Mouse (Mus musculus) embryonic facial prominence, embryonic 10.5 days (tissue): ENCODE measurements around the gene Sult2a3. TPM values are rescaled to one million over a fixed set of nuclear protein-coding genes. Genes with fewer than 3 reads are reported as not detected.
"Not testable (repeated sequence)": the region's sequence is repeated elsewhere in the genome, so short reads cannot be mapped to it uniquely, and the experiment has no call there.

Experiments
- DNase-seq: peaks from one replicate; pipeline ENCODE4 v3.0.0-alpha.2; 2017; ENCODE audit warnings: low spot score
- H3K27ac ChIP-seq: fragments of 300-500 bp; sonication (generic); replicated peaks from 2 replicates; pipeline ENCODE4 v1.5.1; 2016; ENCODE audit warnings: mild to moderate bottlenecking
- H3K27me3 ChIP-seq: fragments of 300-500 bp; sonication (generic); replicated peaks from 2 replicates; pipeline ENCODE4 v1.6.1; 2016; ENCODE audit warnings: low read depth, mild to moderate bottlenecking; ENCODE audit not compliant: poor library complexity, severe bottlenecking
- H3K36me3 ChIP-seq: fragments of 300-500 bp; sonication (generic); replicated peaks from 2 replicates; pipeline ENCODE4 v1.6.1; 2016; ENCODE audit warnings: mild to moderate bottlenecking, moderate library complexity
- H3K4me1 ChIP-seq: fragments of 300-500 bp; sonication (generic); 2 replicates; pipeline ENCODE4 v1.6.1; 2016
- H3K4me3 ChIP-seq: fragments of 300-500 bp; sonication (generic); 2 replicates; pipeline ENCODE4 v1.5.1; 2016; ENCODE audit warnings: mild to moderate bottlenecking, moderate library complexity
- H3K9me3 ChIP-seq: fragments of 300-500 bp; sonication (generic); 2 replicates; pipeline ENCODE4 v1.6.1; 2016; ENCODE audit warnings: mild to moderate bottlenecking
- WGBS: fragments of 180-500 bp; shearing (Covaris S2); methylation state at CpG from one replicate; pipeline ENCODE4 v1.1.7; 2016; 5-methylcytosine and 5-hydroxymethylcytosine counted together
- polyA plus RNA-seq: library from polyadenylated mRNA; unstranded; fragments of >200 nt; fragmentation: Nextera tagmentation; extraction: Ambion mirVana; gene quantifications from 2 replicates; pipeline ENCODE4 v1.2.1, GENCODE M21; 2016

The Sult2a3 gene
- polyA plus RNA-seq, result not detected in 2 replicates

GRCm38 (mm10) chr7:14122944-14123343 lies at the start of gene Sult2a3:
Sult2a3 (minus strand) TSS chr7:14123044.
- WGBS, result 82% methylated on average over 2 of the region's 2 CpGs

GRCm38 (mm10) chr7:14120436-14120835 lies 2.4 kb downstream of the Sult2a3 start:
- no peak overlapping the region for H3K27ac ChIP-seq
- no peaks in the 10 kb centered on the region for H3K27me3 ChIP-seq
- H3K36me3 ChIP-seq, result no peaks in the 10 kb centered on the region
- H3K4me1 ChIP-seq, result no peaks in the 10 kb centered on the region
- H3K9me3 ChIP-seq, result peaks cover 5% of the 10 kb centered on the region; the same call in 1 of the 2 replicates
- no peak for DNase-seq
- no peak overlapping the region for H3K4me3 ChIP-seq
- WGBS, result 81% methylated on average over 2 of the region's 2 CpGs

More at GRCm38 (mm10) chr7:14122944-14123343, at the start of gene Sult2a3:
- DNase-seq, result no peak
- H3K27ac ChIP-seq, result no peak within 1 kb of the TSS
- H3K36me3 ChIP-seq, result no peaks in the 10 kb centered on the region
- H3K4me1 ChIP-seq, result no peaks in the 10 kb centered on the region
- H3K4me3 ChIP-seq, result no peak within 1 kb of the TSS
- no peaks in the 10 kb centered on the region for H3K27me3 ChIP-seq
- H3K9me3 ChIP-seq, result peaks cover 5% of the 10 kb centered on the region; the same call in 1 of the 2 replicates

GRCm38 (mm10) chr7:14119865-14120264 lies 3.0 kb downstream of the Sult2a3 start:
- 73% methylated on average over 3 of the region's 3 CpGs for WGBS

GRCm38 (mm10) chr7:14116761-14117160 lies 6.1 kb downstream of the Sult2a3 start:
- WGBS, result 34% methylated on average over 1 of the region's 1 CpGs
- H3K9me3 ChIP-seq, result peaks cover 8% of the 10 kb centered on the region; the same call in 1 of the 2 replicates
- no peaks in the 10 kb centered on the region for H3K36me3 ChIP-seq
- H3K27ac ChIP-seq, result no peak overlapping the region
- no peak overlapping the region for H3K4me3 ChIP-seq
- H3K27me3 ChIP-seq, result no peaks in the 10 kb centered on the region
- no peaks in the 10 kb centered on the region for H3K4me1 ChIP-seq
- no peak for DNase-seq

More at GRCm38 (mm10) chr7:14119865-14120264, 3.0 kb downstream of the Sult2a3 start:
- not testable (repeated sequence) for H3K36me3 ChIP-seq, H3K4me1 ChIP-seq, H3K4me3 ChIP-seq, DNase-seq, H3K27me3 ChIP-seq, H3K27ac ChIP-seq, H3K9me3 ChIP-seq

- not testable (repeated sequence) for H3K4me1 ChIP-seq, H3K4me3 ChIP-seq, DNase-seq, H3K27me3 ChIP-seq, H3K27ac ChIP-seq, H3K9me3 ChIP-seq, H3K36me3 ChIP-seq
- 62% methylated on average over 3 of the region's 3 CpGs for WGBS
These were observed 8.4 kb downstream of the Sult2a3 start for GRCm38 (mm10) chr7:14114471-14114870.

- H3K27me3 ChIP-seq, H3K4me1 ChIP-seq, H3K9me3 ChIP-seq, H3K27ac ChIP-seq, H3K36me3 ChIP-seq, H3K4me3 ChIP-seq, DNase-seq: not testable (repeated sequence)
- WGBS, result 73% methylated on average over 1 of the region's 1 CpGs
These were observed 75.0 kb downstream of the Sult2a3 start for GRCm38 (mm10) chr7:14047821-14048220.

GRCm38 (mm10) chr7:14030831-14031230 lies 92.0 kb downstream of the Sult2a3 start:
- not testable (repeated sequence) for H3K4me3 ChIP-seq, H3K27me3 ChIP-seq, H3K36me3 ChIP-seq, DNase-seq, H3K27ac ChIP-seq, H3K4me1 ChIP-seq
- peaks cover 20% of the 10 kb centered on the region; the same call in 1 of the 2 replicates for H3K9me3 ChIP-seq

Other genes with a start within 250 kb of the Sult2a3 start
- gene Sult2a4, start 133.4 kb downstream of the Sult2a3 start, polyA plus RNA-seq, result not detected in 2 replicates
- not detected in 2 replicates for gene Sult2a6, start 131.8 kb upstream of the Sult2a3 start, polyA plus RNA-seq
- gene Obox8, start 210.5 kb upstream of the Sult2a3 start, polyA plus RNA-seq, result not detected in 2 replicates